Mouse (Mus musculus) CD4-positive, CD25-positive, alpha-beta regulatory T cell, adult 4 months (primary cell): ENCODE results near the gene Zbtb22. TPM values are rescaled to one million over a fixed set of nuclear protein-coding genes. Genes with fewer than 3 reads are reported as not detected.
A peak's percentile ranks its signal among the peaks of the same experiment; 100 is the strongest.
"Not testable (repeated sequence)": the region's sequence is repeated elsewhere in the genome, so short reads cannot be mapped to it uniquely, and the experiment has no call there.

Experiments used
- ATAC-seq: one replicate; pipeline ENCODE4 v1.8.0; 2017
- polyA plus RNA-seq, 2 experiments: library from polyadenylated mRNA; unstranded; fragments of 100-300 nt; shearing (Covaris generic); gene quantifications; one replicate each; pipeline ENCODE4 v1.2.1; 2017

Gene Zbtb22
- polyA plus RNA-seq, result 1 to 10 TPM; 3.6 to 3.8 TPM

- peak; percentile 70 for ATAC-seq
Measured at GRCm38 (mm10) chr17:33915671-33916250, at the start of gene Zbtb22, which contains the start of gene Tapbp. Zbtb22 (plus strand) TSS chr17:33915904. Tapbp (plus strand) TSS chr17:33915899.

DNA sequence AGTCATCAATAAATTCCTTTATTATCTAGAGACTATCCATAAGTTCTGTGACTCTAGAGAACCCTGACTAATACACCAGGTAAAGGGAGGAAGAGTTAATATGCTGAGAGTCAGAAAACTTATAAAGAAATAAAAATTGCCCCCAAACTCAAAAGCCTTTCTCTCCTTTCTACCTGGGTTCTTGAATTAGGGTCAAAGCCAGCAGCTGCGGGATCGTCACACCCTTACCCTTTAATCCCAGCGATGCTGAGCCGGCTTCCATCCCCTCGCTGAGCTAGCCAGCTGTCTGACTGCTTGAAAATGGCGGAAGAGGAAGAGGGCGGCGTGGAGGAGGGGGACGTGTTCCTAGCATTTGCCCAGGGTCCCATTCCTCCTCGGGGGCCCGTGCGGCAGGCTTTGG lies 42.2 kb upstream of the Zbtb22 start, which contains the start of gene Gm7029:
Gene Gm7029, plus strand, starts transcription at position 301 of the 400 bp plus-strand sequence.
- ATAC-seq, result not testable (repeated sequence)

DNA sequence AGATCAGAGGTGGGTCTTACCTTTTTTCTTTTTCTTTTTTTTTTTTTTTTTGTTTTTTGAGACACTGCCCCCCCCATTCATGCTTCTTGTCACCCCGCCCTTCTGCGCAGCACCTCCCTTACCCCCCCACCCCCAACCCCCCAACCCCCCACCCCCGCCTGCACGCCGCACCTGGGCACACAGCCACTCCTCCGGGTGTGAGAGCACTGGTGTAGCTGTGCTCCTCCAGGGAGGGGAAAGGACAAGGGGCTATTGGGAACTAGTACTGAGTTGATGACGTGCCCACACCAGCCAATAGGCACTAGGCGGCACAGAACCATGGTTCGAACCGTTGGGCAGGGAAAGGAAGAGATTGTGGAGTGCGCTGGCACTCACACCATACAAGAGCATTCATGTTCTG lies 41.3 kb upstream of the Zbtb22 start:
- no peak for ATAC-seq

- ATAC-seq, result not testable (repeated sequence)
Measured at GRCm38 (mm10) chr17:33875797-33876196, 39.9 kb upstream of the Zbtb22 start.

- ATAC-seq, result not testable (repeated sequence)
Measured at GRCm38 (mm10) chr17:33884320-33884719, 31.4 kb upstream of the Zbtb22 start.

- not testable (repeated sequence) for ATAC-seq
Measured at GRCm38 (mm10) chr17:33887802-33888201, 27.9 kb upstream of the Zbtb22 start.

DNA sequence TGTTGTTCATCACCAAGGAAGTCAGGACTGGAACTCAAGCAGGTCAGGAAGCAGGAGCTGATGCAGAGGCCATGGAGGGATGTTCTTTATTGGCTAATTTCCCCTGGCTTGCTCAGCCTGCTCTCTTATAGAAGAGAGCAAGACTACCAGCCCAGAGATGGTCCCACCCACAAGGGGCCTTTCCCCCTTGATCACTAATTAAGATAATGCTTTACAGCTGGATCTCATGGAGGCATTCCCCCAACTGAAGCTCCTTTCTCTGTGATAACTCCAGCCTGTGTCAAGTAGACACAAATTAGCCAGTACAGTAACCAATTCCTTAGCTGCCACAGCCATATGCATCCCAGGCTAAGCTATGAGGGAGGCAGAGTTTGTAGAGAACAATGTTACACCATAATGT lies 27.5 kb upstream of the Zbtb22 start:
- ATAC-seq, result not testable (repeated sequence)

DNA sequence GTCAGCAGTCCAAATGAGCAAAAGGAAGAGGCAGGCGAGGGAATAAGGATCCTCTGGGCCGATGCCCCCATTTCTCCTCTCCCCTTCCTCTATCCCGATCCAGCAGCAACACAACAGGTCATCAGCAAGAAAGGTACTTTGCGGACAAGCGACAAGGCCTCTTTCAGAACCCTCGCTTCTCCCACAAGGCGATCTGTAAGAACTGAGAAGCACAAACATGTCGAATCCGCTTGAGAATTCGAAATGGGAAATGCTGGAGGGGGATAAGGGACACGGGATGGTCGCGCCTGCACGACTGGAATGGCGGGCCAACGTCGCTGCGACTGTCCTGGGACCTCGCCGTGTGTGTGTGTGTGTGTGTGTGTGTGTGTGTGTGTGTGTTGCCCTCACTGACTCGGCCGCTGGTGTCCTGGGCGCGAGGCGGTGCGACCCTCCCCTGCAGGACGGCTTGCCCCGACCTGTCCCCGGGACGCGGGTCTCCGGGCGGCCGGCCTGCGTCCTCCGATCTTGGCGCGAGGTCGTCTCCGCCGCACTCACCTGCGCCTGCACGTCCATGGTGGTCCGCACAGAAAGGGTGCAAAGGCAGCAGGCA lies 25.7 kb upstream of the Zbtb22 start:
- not testable (repeated sequence) for ATAC-seq

DNA sequence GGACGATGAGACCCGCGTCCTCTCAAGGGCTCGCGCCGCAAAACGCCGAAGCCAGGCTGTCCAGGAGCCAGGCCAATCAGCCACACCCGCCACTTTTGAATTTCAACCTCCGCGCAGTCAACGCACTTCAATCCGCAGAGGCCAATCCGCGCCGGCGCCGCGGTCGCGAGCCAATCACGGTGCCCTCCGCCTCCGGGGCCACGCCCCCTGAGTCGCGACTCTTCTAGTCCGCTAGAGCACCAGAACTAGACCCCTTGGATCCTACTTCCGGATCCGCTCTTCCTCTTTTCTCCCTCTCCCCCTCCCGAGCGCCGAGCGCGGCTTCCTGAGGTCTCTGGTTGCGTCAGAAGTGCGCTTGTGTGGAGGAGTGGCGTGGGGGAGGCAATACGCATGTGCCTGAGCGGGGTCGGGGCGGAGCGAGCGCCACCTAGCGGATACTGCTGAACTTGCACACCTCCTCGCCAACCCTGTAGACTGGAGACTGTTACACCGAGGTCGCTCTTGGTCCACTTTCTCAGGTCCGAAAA lies 25.1 kb upstream of the Zbtb22 start, which contains the start of gene Kifc1:
Gene Kifc1, minus strand, starts transcription at position 129 of the 527 bp plus-strand sequence.
- peak; percentile 99 for ATAC-seq

DNA sequence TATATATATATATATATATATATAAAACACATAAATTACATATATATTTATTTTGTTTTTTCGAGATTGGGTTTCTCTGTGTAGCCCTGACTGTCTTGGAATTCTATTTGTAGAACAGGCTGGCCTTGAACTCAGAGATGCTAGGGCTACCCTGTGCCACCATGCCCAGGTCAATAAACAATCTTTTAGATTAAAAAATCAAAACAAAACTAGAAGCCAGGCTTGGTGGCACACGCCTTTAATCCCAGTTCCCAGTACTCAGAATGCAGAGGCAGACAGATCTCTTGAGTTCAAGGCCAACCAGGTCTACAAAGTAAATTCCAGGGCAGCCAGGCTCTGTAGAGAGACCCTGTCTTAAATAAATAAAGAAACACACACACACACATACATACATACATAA lies 24.3 kb upstream of the Zbtb22 start:
- ATAC-seq, result no peak

DNA sequence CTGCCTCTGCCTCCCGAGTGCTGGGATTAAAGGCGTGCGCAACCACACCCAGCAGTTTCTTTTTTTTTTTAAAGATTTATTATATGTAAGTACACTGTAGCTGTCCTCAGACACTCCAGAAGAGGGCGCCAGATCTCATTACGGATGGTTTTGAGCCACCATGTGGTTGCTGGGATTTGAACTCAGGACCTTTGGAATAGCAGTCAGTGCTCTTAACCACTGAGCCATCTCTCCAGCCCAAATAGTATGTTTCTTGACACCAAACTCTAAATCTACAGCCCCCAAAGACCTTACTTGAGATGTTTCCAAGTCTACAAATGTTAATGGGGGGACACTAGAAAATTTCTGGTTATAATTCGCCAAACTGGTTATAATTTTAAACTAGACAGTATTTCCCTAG lies 23.8 kb upstream of the Zbtb22 start:
- not testable (repeated sequence) for ATAC-seq

- no peak for ATAC-seq
Measured at GRCm38 (mm10) chr17:33892429-33892828, 23.3 kb upstream of the Zbtb22 start.

- ATAC-seq, result not testable (repeated sequence)
Measured at GRCm38 (mm10) chr17:33893011-33893410, 22.7 kb upstream of the Zbtb22 start.

DNA sequence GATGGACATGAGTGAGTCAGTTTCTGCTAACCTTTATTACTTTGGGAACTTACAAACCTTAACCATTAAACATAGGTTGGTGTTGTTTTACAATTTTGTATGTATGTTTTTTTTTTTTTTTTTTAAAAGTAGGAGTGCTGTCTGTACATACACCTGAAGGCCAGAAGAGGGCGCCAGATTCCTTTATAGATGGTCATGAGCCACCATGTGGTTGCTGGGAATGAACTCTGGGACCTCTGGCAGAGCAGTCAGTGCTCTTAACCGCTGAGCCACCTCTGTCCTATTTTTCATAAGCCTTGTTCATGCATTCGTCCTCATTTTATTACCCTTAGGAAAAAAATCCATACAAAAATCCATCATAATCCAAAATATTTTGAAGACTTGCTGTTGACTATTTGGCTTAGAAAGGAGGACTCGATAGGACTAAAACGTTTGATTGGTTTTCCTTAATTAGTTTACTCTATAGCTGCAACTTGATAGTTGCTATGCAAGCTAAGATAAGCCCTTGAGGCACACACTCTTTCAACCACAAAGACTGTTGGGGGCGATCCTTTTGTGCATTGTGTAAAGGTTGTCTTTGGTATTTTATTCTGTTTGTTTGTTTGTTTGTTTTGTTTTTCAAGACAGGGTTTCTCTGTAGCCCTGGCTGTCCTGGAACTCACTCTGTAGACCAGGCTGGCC lies 18.4 kb upstream of the Zbtb22 start:
- ATAC-seq, result peak; percentile 58

GRCm38 (mm10) chr17:33898193-33898592 lies 17.5 kb upstream of the Zbtb22 start:
- ATAC-seq, result not testable (repeated sequence)

DNA sequence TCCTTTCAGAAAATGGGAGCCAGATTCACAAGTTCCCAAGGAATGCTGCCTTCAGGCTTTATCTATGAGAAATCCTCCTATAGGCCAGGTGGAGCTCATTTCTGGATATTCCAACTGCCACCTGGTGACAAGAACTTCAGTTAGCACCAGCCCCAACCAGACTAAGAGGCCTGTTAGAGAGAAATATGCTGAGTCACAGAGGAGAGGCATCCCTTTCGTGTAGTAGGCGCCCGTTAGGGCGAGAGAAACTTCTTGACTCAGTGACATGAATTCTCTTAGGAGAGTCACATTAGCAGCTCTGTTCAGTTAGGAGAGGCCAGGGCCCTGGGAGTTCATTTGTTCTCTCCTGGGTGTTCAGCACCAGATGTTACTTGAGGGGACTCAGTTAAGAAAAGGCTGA lies 16.1 kb upstream of the Zbtb22 start:
- no peak for ATAC-seq

DNA sequence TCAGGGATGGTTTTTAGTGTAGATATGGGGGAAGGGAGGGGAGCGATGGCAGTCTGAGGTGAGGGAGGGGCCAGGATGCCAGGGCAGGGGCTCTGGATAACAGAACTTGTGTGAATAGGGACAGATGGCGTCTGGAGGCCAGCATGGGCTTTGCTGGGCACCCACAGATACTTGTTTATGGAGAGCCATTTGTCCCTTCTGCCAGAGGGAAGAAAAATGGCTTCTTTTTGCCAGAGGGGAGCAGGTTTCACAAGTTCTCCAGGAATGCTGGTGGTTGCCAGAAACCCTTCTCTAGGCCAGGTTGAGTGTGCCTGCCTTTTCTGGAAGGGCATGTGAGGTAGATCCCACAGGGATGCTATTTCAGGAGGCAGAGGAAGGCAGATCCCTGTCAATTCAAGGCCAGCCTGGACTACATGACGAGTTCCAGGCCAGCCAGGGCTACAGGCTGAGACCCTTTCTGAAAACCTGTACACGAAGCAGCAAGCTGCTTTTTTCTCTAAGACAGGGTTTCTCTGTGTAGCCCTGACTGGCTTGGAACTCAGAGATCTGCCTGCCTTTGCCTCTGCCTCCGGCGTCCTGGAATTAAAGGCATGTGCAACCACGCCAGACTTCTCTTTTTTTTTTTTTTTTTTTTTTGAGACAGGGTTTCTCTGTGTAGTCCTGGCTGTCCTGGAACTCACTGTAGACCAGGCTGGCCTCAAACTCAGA lies 15.3 kb upstream of the Zbtb22 start:
- ATAC-seq, result no peak

- no peak for ATAC-seq
Measured at GRCm38 (mm10) chr17:33900989-33901314, 14.8 kb upstream of the Zbtb22 start.

DNA sequence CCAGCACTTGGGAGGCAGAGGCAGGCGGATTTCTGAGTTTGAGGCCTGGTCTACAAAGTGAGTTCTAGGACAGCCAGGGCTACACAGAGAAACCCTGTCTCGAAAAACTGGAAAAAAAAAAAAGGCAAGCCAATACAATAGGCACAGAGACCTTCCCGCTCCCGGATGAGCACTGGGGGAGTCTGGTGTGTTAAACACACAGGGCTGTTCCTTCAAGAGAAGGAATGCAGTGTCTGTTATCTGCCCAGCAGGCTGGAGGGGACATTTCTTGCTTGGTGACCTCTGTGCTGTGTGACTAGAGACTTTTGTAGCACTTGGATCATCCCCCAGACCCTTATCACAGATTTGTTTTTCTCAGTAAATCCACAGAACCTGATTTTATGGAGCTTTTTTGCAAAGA lies 14.1 kb upstream of the Zbtb22 start:
- no peak for ATAC-seq

GRCm38 (mm10) chr17:33902079-33902478 lies 13.6 kb upstream of the Zbtb22 start:
- no peak for ATAC-seq

DNA sequence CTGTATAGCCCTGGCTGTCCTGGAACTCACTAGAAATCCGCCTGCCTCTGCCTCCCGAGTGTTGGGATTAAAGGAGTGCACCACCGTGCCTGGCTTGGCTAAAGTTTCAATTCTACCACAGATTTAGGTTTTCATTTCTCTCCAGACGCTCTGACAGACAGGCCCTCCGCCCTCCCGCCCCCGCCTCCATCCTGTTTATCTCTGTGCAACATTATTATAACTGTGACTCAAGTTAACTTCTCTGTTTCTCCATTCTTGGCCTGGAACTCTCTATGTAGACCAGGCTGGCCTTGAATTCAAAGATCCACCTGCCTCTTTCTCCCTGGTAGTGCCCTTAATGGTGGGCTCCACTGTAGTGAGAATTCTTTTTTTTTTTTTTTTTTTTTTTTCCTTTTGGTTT lies 13.2 kb upstream of the Zbtb22 start:
- ATAC-seq, result peak; percentile 84

- ATAC-seq, result not testable (repeated sequence)
Measured at GRCm38 (mm10) chr17:33903911-33904651, 11.6 kb upstream of the Zbtb22 start.
